Mouse (Mus musculus) kidney, postnatal 0 days (tissue): ENCODE results near the gene Mrgbp. TPM values are rescaled to one million over a fixed set of nuclear protein-coding genes. Genes with fewer than 3 reads are reported as not detected.

Experiments used
- ATAC-seq: fragments of 200-750 bp; cut with Nextera tagmentation; replicated peaks from 2 replicates; pipeline ENCODE4 v1.8.0; 2017; ENCODE audit warnings: low read depth, moderate number of reproducible peaks, moderate TSS enrichment, moderate library complexity; ENCODE audit not compliant: low FRiP score
- DNase-seq: peaks from one replicate; pipeline ENCODE4 v3.0.0-alpha.2; 2016; ENCODE audit warnings: low spot score
- H3K27ac ChIP-seq: fragments of 300-500 bp; sonication (generic); 2 replicates; pipeline ENCODE4 v1.5.1; 2014; ENCODE audit warnings: mild to moderate bottlenecking
- H3K27me3 ChIP-seq: fragments of 300-500 bp; sonication (generic); 2 replicates; pipeline ENCODE4 v1.6.1; 2014; ENCODE audit warnings: low read length, mixed read lengths; ENCODE audit not compliant: insufficient read depth
- H3K36me3 ChIP-seq: fragments of 300-500 bp; sonication (generic); 2 replicates; pipeline ENCODE4 v1.6.1; 2014; ENCODE audit warnings: low read length, mixed read lengths; ENCODE audit not compliant: insufficient read depth
- H3K4me1 ChIP-seq: fragments of 300-500 bp; sonication (generic); replicated peaks from 2 replicates; pipeline ENCODE4 v1.6.1; 2014; ENCODE audit warnings: antibody characterized with exemption, low read length, mixed read lengths; ENCODE audit not compliant: insufficient read depth
- H3K4me2 ChIP-seq: fragments of 300-500 bp; sonication (generic); 2 replicates; pipeline ENCODE4 v1.6.1; 2014; ENCODE audit warnings: mild to moderate bottlenecking, low read length, moderate library complexity, mixed read lengths
- H3K4me3 ChIP-seq: fragments of 300-500 bp; sonication (generic); replicated peaks from 2 replicates; pipeline ENCODE4 v1.5.1; 2014; ENCODE audit warnings: low read depth, low read length
- H3K9ac ChIP-seq: fragments of 300-500 bp; sonication (generic); 2 replicates; pipeline ENCODE4 v1.6.1; 2014; ENCODE audit warnings: low read depth, low read length
- H3K9me3 ChIP-seq: fragments of 300-500 bp; sonication (generic); replicated peaks from 2 replicates; pipeline ENCODE4 v1.6.1; 2016; ENCODE audit warnings: low read length, inconsistent platforms, mixed read lengths
- CTCF ChIP-seq: IDR thresholded peaks from 2 replicates; pipeline ENCODE4 v1.5.1; 2016; ENCODE audit warnings: antibody characterized with exemption, low read depth, mild to moderate bottlenecking, moderate library complexity
- WGBS: fragments of 180-500 bp; shearing (Covaris S2); extraction: QIAGEN DNeasy Blood & Tissue Kit; methylation state at CpG from one replicate; pipeline ENCODE4 v1.1.7; 2014; 5-methylcytosine and 5-hydroxymethylcytosine counted together
- polyA plus RNA-seq: library from polyadenylated mRNA; unstranded; fragments of >200 nt; fragmentation: Nextera tagmentation; extraction: Ambion mirVana; gene quantifications from 2 replicates; pipeline ENCODE4 v1.2.1, GENCODE M21; 2015

The Mrgbp gene
- polyA plus RNA-seq, 1 experiment from 2014 or later = 34.1 TPM

- no peaks in the 10 kb centered on the region for H3K27me3 ChIP-seq
- peak; percentile 6 for DNase-seq
- H3K27ac ChIP-seq = no peak overlapping the region
- H3K4me3 ChIP-seq = no peak overlapping the region
- H3K4me1 ChIP-seq = no peaks in the 10 kb centered on the region
- no peak overlapping the region for H3K4me2 ChIP-seq
- no peaks in the 10 kb centered on the region for H3K36me3 ChIP-seq
- H3K9me3 ChIP-seq = no peaks in the 10 kb centered on the region
- ATAC-seq = no peak
- WGBS = 61% methylated on average over 6 of the region's 6 CpGs
- TF ChIP-seq CTCF = peak; percentile 29; the same call in 1 of the 2 replicates
- H3K9ac ChIP-seq = no peak overlapping the region
Observed at GRCm38 (mm10) chr2:180604781-180605180, 23.7 kb downstream of the Mrgbp start.

- Histone ChIP-seq H3K9me3 (no peaks in the 10 kb centered on the region), H3K4me3 (no peak overlapping the region), H3K4me1 (no peaks in the 10 kb centered on the region), H3K27me3 (no peaks in the 10 kb centered on the region), H3K4me2 (no peak overlapping the region), H3K36me3 (no peaks in the 10 kb centered on the region), H3K27ac (no peak overlapping the region), H3K9ac (no peak overlapping the region)
- WGBS = 79% methylated on average over 4 of the region's 4 CpGs
- no peak for ATAC-seq
- TF ChIP-seq CTCF = no peak
- DNase-seq = no peak
Observed at GRCm38 (mm10) chr2:180610283-180610682, 29.2 kb downstream of the Mrgbp start.

- no peak for DNase-seq
- Histone ChIP-seq H3K27ac (no peak overlapping the region), H3K9ac (no peak overlapping the region), H3K4me3 (no peak overlapping the region), H3K36me3 (no peaks in the 10 kb centered on the region), H3K4me1 (no peaks in the 10 kb centered on the region), H3K4me2 (no peak overlapping the region), H3K9me3 (no peaks in the 10 kb centered on the region), H3K27me3 (no peaks in the 10 kb centered on the region)
- no peak for ATAC-seq
- TF ChIP-seq CTCF = no peak
- WGBS = 66% methylated on average over 2 of the region's 2 CpGs
Observed at GRCm38 (mm10) chr2:180611882-180612281, 30.8 kb downstream of the Mrgbp start.

Other genes starting within 250 kb of the Mrgbp start
- 1.9 TPM in 2 replicates for gene Gata5, start 246.6 kb upstream of the Mrgbp start, polyA plus RNA-seq
- 11.9 and 12.7 TPM in 2 replicates for gene Slco4a1, start 125.1 kb upstream of the Mrgbp start, polyA plus RNA-seq
- gene Ntsr1, start 81.3 kb upstream of the Mrgbp start, polyA plus RNA-seq = 4.4 and 4.9 TPM in 2 replicates
- gene Ogfr, start 7.9 kb downstream of the Mrgbp start, polyA plus RNA-seq = 52.1 and 54.5 TPM in 2 replicates
- gene Col9a3, start 16.5 kb downstream of the Mrgbp start, polyA plus RNA-seq = 4.0 and 5.1 TPM in 2 replicates
- gene Tcfl5, start 61.4 kb downstream of the Mrgbp start, polyA plus RNA-seq = 0.08 and 0.13 TPM in 2 replicates
- gene Dido1, start 128.7 kb downstream of the Mrgbp start, polyA plus RNA-seq = 17.7 and 18.0 TPM in 2 replicates
- 48.1 and 51.0 TPM in 2 replicates for gene Gid8, start 128.8 kb downstream of the Mrgbp start, polyA plus RNA-seq
- 0.55 and 0.61 TPM in 2 replicates for gene Slc17a9, start 144.0 kb downstream of the Mrgbp start, polyA plus RNA-seq
- not detected in 2 replicates for gene Bhlhe23, start 195.6 kb downstream of the Mrgbp start, polyA plus RNA-seq